Mouse (Mus musculus) regulatory T cell (primary cell): ENCODE results near the gene Rnf216.
"Not testable (repeated sequence)": the region's sequence is repeated elsewhere in the genome, so short reads cannot be mapped to it uniquely, and the experiment has no call there.

Experiments
- in situ Hi-C: fragments of 300-600 bp; cut with MboI, MseI; formaldehyde crosslinking; loops from one replicate; pipeline ENCODE4 v1.15.1; 2025; ENCODE audit warnings: high pct_unique_total_duplicates

Gene Rnf216

GRCm38 (mm10) chr5:143112281-143113246, at the start of gene Rnf216:
Rnf216 (minus strand) TSS chr5:143112994.
- in situ Hi-C loops = no loop called here

DNA sequence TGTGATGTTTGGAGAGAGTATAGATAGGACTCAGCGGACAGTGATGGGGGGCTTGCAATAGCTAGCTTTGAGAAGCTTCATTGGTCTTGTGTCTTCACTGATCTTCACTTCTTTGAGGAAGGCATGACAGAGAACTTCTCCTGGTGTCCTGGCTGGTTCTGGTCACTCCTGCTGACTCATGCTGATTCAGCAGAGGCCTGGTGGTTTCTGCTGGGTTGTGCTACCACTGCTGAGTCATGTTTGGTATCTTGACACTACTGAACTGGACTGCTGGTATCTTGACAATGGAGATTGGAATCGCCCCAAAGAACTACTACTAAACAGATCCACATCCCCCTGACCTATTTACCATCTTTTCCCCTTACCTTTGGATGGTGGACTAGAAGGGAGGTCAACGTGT, 42.7 kb upstream of the Rnf216 start:
- in situ Hi-C loops = no loop called here

DNA sequence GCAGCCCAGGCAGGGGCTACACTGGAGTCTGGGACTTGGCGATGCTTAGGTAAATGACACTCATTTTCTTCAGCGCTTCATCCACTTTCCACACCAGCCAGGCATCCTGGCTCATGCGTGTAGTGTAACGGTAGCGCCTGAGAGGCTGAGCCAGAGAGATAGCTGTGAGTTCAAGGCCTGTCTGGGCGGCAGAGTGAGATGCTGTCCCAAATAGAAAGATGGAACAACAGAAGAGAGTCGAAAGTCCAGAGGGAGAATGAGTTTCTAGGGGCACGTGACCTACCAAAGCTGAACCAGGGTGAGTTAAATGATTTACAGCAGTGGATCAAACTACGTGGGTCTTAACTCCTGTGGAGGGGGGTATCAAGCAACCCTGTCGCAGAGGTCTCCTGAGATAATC, 41.0 kb upstream of the Rnf216 start:
- in situ Hi-C loops = no loop called here

- in situ Hi-C loops = no loop called here
Observed at GRCm38 (mm10) chr5:143150044-143150443, 37.2 kb upstream of the Rnf216 start.

GRCm38 (mm10) chr5:143149536-143149935, 36.7 kb upstream of the Rnf216 start:
- in situ Hi-C loops = no loop called here

- in situ Hi-C loops = no loop called here
Observed at GRCm38 (mm10) chr5:143148661-143149060, 35.9 kb upstream of the Rnf216 start.

- in situ Hi-C loops = no loop called here
Observed at GRCm38 (mm10) chr5:143147481-143147880, 34.7 kb upstream of the Rnf216 start, which contains the start of gene Olfr718-ps1. Olfr718-ps1 (minus strand) TSS chr5:143147581.

DNA sequence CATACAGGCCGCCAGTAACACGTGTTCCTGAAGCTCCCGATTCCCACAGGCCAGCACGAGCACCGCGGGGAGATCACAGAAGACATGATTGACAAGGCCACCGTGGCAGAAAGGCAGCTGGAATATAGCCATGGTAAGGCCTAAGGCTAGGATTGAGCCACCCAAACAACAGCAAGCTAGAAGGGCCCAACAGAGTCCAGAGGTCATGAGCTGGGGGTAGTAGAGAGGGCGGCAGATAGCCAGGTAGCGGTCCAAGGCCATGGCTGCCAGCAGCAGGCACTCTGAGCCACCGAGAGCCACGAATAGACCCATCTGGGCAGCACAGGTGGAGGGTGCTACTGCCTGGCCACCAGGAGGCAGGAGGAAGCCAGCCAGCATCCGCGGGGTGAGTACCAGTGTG, 24.8 kb upstream of the Rnf216 start:
- in situ Hi-C loops = no loop called here

DNA sequence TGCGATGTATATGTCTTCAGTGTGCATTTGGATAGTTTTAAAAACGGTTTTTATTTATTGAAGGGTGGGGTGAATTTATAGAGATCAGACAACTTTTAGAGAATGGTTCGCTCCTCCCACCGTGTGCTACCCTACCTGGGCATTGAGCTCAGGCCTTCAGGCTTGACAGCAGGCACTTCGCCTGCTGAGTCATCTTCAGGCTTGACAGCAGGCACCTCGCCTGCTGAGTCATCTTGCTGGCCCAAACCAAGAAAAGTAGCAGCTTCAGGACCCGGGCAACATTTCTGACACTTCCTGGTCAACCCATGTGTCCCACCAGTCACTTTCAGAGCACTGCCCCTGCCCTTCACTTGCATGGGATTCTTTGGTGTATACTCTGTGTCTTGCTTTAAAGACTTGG, 22.2 kb upstream of the Rnf216 start:
- in situ Hi-C loops = no loop called here

- in situ Hi-C loops = not testable (repeated sequence)
Observed at GRCm38 (mm10) chr5:143134216-143135010, 21.6 kb upstream of the Rnf216 start.

GRCm38 (mm10) chr5:143132935-143133514, 20.2 kb upstream of the Rnf216 start:
- in situ Hi-C loops = no loop called here

- in situ Hi-C loops = no loop called here
Observed at GRCm38 (mm10) chr5:143130342-143130741, 17.5 kb upstream of the Rnf216 start.

DNA sequence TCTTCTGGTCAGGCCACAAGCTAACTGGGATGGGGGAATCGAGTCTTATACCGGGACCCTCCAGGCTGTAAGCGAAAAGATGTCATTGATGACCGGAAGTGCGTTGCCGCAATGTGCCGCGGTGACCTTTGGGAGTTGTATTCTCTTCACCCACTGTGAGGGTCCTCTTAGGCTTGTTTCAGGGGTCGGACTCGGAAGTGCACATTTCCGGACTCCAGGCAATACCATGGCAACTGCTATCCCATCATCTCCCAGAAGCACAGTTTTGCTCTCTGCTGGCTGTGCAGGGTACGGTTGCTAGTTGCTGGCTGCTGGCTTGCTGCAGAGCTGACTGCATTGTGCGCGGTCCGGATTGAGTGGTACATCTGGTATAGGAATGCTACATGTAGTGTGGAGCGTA, 16.3 kb upstream of the Rnf216 start:
- in situ Hi-C loops = no loop called here

- in situ Hi-C loops = no loop called here
Observed at GRCm38 (mm10) chr5:143127837-143128236, 15.0 kb upstream of the Rnf216 start.

GRCm38 (mm10) chr5:143126908-143127307, 14.1 kb upstream of the Rnf216 start:
- in situ Hi-C loops = no loop called here

- in situ Hi-C loops = no loop called here
Observed at GRCm38 (mm10) chr5:143126089-143126488, 13.3 kb upstream of the Rnf216 start.

GRCm38 (mm10) chr5:143125601-143126000, 12.8 kb upstream of the Rnf216 start:
- in situ Hi-C loops = no loop called here

GRCm38 (mm10) chr5:143124805-143125378, 12.1 kb upstream of the Rnf216 start:
- in situ Hi-C loops = no loop called here

DNA sequence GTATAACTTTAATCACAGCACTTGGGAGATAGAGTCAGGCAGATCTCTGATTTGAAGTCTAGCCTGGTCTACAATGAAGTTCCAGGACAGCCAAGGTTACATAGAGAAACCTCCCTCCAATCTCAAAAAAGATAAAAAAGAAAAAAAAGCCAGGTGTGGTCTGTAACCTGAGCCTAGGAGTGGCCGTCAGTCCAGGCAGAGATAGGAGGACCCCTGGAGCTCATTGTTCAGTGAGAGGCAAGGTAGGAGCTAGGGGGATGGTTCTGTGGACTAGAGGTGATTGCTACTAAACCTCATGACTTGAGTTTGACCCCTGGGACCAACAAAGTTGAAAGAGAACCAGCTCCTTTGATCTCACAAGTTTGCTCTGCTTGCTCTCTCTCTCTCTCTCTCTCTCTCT, 9.9 kb upstream of the Rnf216 start:
- in situ Hi-C loops = no loop called here

DNA sequence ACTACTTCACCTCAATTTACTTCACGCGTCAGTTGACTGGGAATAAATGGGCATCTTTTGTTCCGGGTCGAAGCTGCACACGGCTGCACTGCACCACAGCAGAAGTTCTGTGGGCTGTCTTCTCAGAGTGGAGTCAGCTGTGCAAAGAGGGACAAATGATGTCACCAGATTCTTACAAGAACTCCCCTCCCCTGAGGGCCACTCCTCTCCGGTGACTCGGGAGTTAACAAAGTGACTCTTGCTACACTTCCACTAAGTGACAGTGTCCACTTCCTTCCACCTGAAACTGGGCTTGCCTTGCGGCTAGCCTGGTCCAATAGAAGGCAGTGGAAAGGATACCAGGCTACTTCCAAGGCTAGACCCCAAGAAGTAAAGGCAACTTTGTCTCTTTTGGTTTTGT, 9.3 kb upstream of the Rnf216 start:
- in situ Hi-C loops = no loop called here

GRCm38 (mm10) chr5:143106842-143107241, 6.0 kb downstream of the Rnf216 start:
- in situ Hi-C loops = no loop called here

GRCm38 (mm10) chr5:143103231-143103630, 9.6 kb downstream of the Rnf216 start:
- in situ Hi-C loops = no loop called here
